Mouse (Mus musculus) embryonic facial prominence, embryonic 11.5 days (tissue): Measurements from ENCODE around the gene Gm21117. TPM values are rescaled to one million over a fixed set of nuclear protein-coding genes. Genes with fewer than 3 reads are reported as not detected.
"Not testable (repeated sequence)": the region's sequence is repeated elsewhere in the genome, so short reads cannot be mapped to it uniquely, and the experiment has no call there.

Experiments used
- ATAC-seq: fragments of 200-750 bp; cut with Nextera tagmentation; replicated peaks from 2 replicates; pipeline ENCODE4 v1.8.0; 2017; ENCODE audit warnings: low read depth; ENCODE audit not compliant: insufficient number of reproducible peaks, low FRiP score, low TSS enrichment
- DNase-seq: peaks from one replicate; pipeline ENCODE4 v3.0.0-alpha.2; 2015; ENCODE audit warnings: low spot score
- H3K27ac ChIP-seq: fragments of 300-500 bp; sonication (generic); replicated peaks from 2 replicates; pipeline ENCODE4 v1.5.1; 2014; ENCODE audit warnings: mild to moderate bottlenecking, low read depth, low read length, control low read depth
- H3K27me3 ChIP-seq: fragments of 300-500 bp; sonication (generic); 2 replicates; pipeline ENCODE4 v1.6.1; 2014; ENCODE audit warnings: mild to moderate bottlenecking, low read length, moderate library complexity, mixed read lengths; ENCODE audit not compliant: control insufficient read depth, insufficient read depth
- H3K36me3 ChIP-seq: fragments of 300-500 bp; sonication (generic); replicated peaks from 2 replicates; pipeline ENCODE4 v1.6.1; 2014; ENCODE audit warnings: low read depth, mild to moderate bottlenecking, low read length, moderate library complexity, mixed read lengths; ENCODE audit not compliant: control insufficient read depth, insufficient read depth
- H3K4me1 ChIP-seq: fragments of 300-500 bp; sonication (generic); 2 replicates; pipeline ENCODE4 v1.6.1; 2014; ENCODE audit warnings: low read length, mixed read lengths; ENCODE audit not compliant: control insufficient read depth, insufficient read depth
- H3K4me2 ChIP-seq: fragments of 300-500 bp; sonication (generic); 2 replicates; pipeline ENCODE4 v1.6.1; 2014; ENCODE audit warnings: low read depth, mild to moderate bottlenecking, control low read depth, low read length, moderate library complexity
- H3K4me3 ChIP-seq: fragments of 300-500 bp; sonication (generic); 2 replicates; pipeline ENCODE4 v1.5.1; 2014; ENCODE audit warnings: low read depth, low read length, control low read depth
- H3K9ac ChIP-seq: fragments of 300-500 bp; sonication (generic); replicated peaks from 2 replicates; pipeline ENCODE4 v1.6.1; 2014; ENCODE audit warnings: mild to moderate bottlenecking, control low read depth, low read length
- H3K9me3 ChIP-seq: fragments of 300-500 bp; sonication (generic); replicated peaks from 2 replicates; pipeline ENCODE4 v1.6.1; 2016; ENCODE audit warnings: mild to moderate bottlenecking, low read length, inconsistent platforms, mixed read lengths; ENCODE audit not compliant: control insufficient read depth
- WGBS: fragments of 180-500 bp; shearing (Covaris S2); extraction: QIAGEN DNeasy Blood & Tissue Kit; methylation state at CpG from one replicate; pipeline ENCODE4 v1.1.7; 2014; 5-methylcytosine and 5-hydroxymethylcytosine counted together
- polyA plus RNA-seq: library from polyadenylated mRNA; unstranded; fragments of >200 nt; fragmentation: Nextera tagmentation; extraction: Ambion mirVana; gene quantifications from 2 replicates; pipeline ENCODE4 v1.2.1, GENCODE M21; 2014

Gm21117 gene
- not detected in 2 replicates for polyA plus RNA-seq

GRCm38 (mm10) chrY:51124920-51125319 is at the start of gene Gm21117:
Gene Gm21117, plus strand, starts transcription at chrY:51125220.
- not testable (repeated sequence) for H3K36me3 ChIP-seq, H3K4me1 ChIP-seq, H3K4me3 ChIP-seq, H3K27me3 ChIP-seq, H3K9me3 ChIP-seq, ATAC-seq, DNase-seq, H3K27ac ChIP-seq, H3K4me2 ChIP-seq, H3K9ac ChIP-seq
- WGBS, result no CpG with 5 or more reads among the region's 6 CpGs
